Mouse (Mus musculus) brain, embryonic 14.5 days (tissue): Measurements from ENCODE around the gene Myom3.

Experiments used
- CTCF ChIP-seq: fragments of 200-500 bp; IDR thresholded peaks from 2 replicates; pipeline ENCODE4 v1.5.1; 2012; ENCODE audit warnings: inconsistent platforms, mild to moderate bottlenecking, moderate library complexity, borderline replicate concordance; ENCODE audit not compliant: insufficient read depth, insufficient read length; ENCODE audit errors: extremely low read depth
- POLR2A ChIP-seq: fragments of 200-500 bp; IDR thresholded peaks from 2 replicates; pipeline ENCODE4 v1.6.1; 2012; ENCODE audit warnings: mild to moderate bottlenecking, inconsistent platforms, borderline replicate concordance; ENCODE audit not compliant: poor library complexity, insufficient read depth, insufficient read length, severe bottlenecking; ENCODE audit errors: extremely low read depth

DNA sequence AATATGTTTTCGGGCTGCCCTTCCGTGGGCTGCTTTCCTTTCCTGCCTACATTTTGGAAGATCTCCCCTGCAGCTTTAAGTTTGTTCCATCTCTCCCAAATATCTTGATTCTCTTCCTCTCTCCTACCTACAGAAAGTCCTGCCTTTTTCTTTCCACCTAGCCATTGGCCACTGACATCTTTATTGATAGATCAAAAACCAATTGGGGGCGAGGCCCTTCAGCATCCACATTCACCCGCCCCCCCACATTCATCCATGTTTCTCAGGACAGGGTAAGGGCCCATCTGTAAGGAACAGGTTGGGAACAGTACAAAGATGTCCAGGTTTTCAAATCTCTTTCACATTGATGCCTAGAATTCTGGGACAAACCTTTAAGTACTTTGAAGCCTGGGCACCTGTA is 17.3 kb downstream of the Myom3 start:
- TF ChIP-seq POLR2A, result no peak
- TF ChIP-seq CTCF, result no peak
